ENCODE assay signal across 7 mouse cellular contexts in the genomic region with DNA sequence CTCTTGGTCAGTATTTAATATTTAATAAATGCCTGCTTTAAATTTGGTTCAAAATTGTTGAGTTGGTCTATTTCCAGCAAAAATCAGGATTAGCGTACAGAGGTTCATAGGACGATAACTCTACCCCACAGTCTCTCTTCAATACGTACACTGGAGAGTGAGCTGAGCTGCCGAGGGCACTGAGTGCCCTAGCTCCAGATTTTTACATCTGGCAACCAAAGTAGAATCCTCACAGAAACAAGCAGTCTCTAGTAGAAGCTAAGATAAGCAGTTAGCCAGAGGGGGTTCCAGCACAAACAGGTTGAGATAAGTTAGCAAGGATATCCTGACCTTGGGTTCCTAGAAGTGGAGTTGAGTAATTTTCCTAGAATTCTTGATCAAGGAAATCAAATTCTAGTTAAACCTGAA. TPM values are rescaled to one million over a fixed set of nuclear protein-coding genes. Genes with fewer than 3 reads are reported as not detected.
DNase-seq lines count a peak whose midpoint lies in the region; ATAC-seq and TF ChIP-seq lines count a peak whose summit lies in the region.

No protein-coding gene starts in this region.

- H3K4me2 ChIP-seq in lung, embryonic 16.5 days (ENCODE audit: low read depth, low read length), result peak overlapping the region; percentile 88
- H3K4me2 ChIP-seq in limb, embryonic 14.5 days (replicated peaks; ENCODE audit: low read depth, low read length, severe bottlenecking), result peak overlapping the region; percentile 53
- H3K4me2 ChIP-seq in stomach, embryonic 15.5 days, result peak overlapping the region; percentile 64

- peak overlapping the region; percentile 77 for H3K9ac ChIP-seq in lung, embryonic 16.5 days (ENCODE audit: low read length)
- peak overlapping the region; percentile 56 for H3K9ac ChIP-seq in limb, embryonic 14.5 days (ENCODE audit: low read depth, low read length, severe bottlenecking)
- H3K9ac ChIP-seq in stomach, embryonic 15.5 days, result peak overlapping the region; percentile 26; the same call in 1 of the 2 replicates

- no peaks in the 10 kb centered on the region for H3K27me3 ChIP-seq in lung, embryonic 16.5 days (ENCODE audit: control insufficient read depth, insufficient read depth, low read depth, low read length)
- H3K27me3 ChIP-seq in limb, embryonic 14.5 days (ENCODE audit: control insufficient read depth, insufficient read depth, low read length), result no peaks in the 10 kb centered on the region
- no peaks in the 10 kb centered on the region for H3K27me3 ChIP-seq in stomach, embryonic 15.5 days (replicated peaks)

- H3K9me3 ChIP-seq in lung, embryonic 16.5 days (ENCODE audit: control insufficient read depth, low read length), result 0 out of 2 replicates have a peak, but pooled peaks cover 5% of the 10 kb centered on the region
- H3K9me3 ChIP-seq in limb, embryonic 14.5 days (ENCODE audit: control insufficient read depth, low read length), result peaks cover 13% of the 10 kb centered on the region
- H3K9me3 ChIP-seq in stomach, embryonic 15.5 days, result no peaks in the 10 kb centered on the region

- H3K36me3 ChIP-seq in lung, embryonic 16.5 days (ENCODE audit: control insufficient read depth, insufficient read depth, low read length), result peaks cover 12% of the 10 kb centered on the region
- 0 out of 2 replicates have a peak, but pooled peaks cover 9% of the 10 kb centered on the region for H3K36me3 ChIP-seq in limb, embryonic 14.5 days (ENCODE audit: control insufficient read depth, insufficient read depth, low read length)
- peaks cover 13% of the 10 kb centered on the region for H3K36me3 ChIP-seq in stomach, embryonic 15.5 days

- no peak for DNase-seq in lung, postnatal 10 days
- DNase-seq in limb, embryonic 14.5 days (ENCODE audit: low spot score), result no peak
- no peak for DNase-seq in right cerebral cortex, postnatal 36 days (ENCODE audit: low spot score in 2 of 2)
- no peak for DNase-seq in layer of hippocampus, adult 9-11 months

- H3K4me1 ChIP-seq in lung, embryonic 16.5 days (replicated peaks; ENCODE audit: control insufficient read depth, insufficient read depth, low read length), result peaks cover 10% of the 10 kb centered on the region
- no peaks in the 10 kb centered on the region for H3K4me1 ChIP-seq in embryonic fibroblast, embryonic 13.5 days (ENCODE audit: control insufficient read depth, insufficient read depth, low read length)
- peaks cover 5% of the 10 kb centered on the region; the same call in 1 of the 2 replicates for H3K4me1 ChIP-seq in limb, embryonic 14.5 days (ENCODE audit: control insufficient read depth, insufficient read depth, low read length)
- peaks cover 8% of the 10 kb centered on the region; the same call in 1 of the 2 replicates for H3K4me1 ChIP-seq in stomach, embryonic 15.5 days

- peak overlapping the region; percentile 87 for H3K4me3 ChIP-seq in lung, embryonic 16.5 days (ENCODE audit: low read length)
- H3K4me3 ChIP-seq in embryonic fibroblast, embryonic 13.5 days (ENCODE audit: insufficient read depth, low read length), result peak overlapping the region; percentile 99
- peak overlapping the region; percentile 65 for H3K4me3 ChIP-seq in limb, embryonic 14.5 days (replicated peaks; ENCODE audit: low read length)
- peak overlapping the region; percentile 80 for H3K4me3 ChIP-seq in stomach, embryonic 15.5 days (replicated peaks)

- 5% methylated on average over 4 of the region's 4 CpGs for WGBS in lung, embryonic 16.5 days
- WGBS in limb, embryonic 14.5 days, result 10% methylated on average over 4 of the region's 4 CpGs
- WGBS in stomach, embryonic 15.5 days, result 5% methylated on average over 4 of the region's 4 CpGs

- no peak for TF ChIP-seq CTCF in embryonic fibroblast, embryonic 13.5 days (IDR thresholded peaks at IDR 0.05; ENCODE audit: borderline replicate concordance, insufficient read depth, low read length)

- peak; percentile 68 for ATAC-seq in lung, embryonic 16.5 days (ENCODE audit: low read depth)
- ATAC-seq in limb, embryonic 14.5 days (ENCODE audit: low FRiP score, low read depth), result peak; percentile 64
- peak; percentile 63 for ATAC-seq in stomach, embryonic 15.5 days (ENCODE audit: insufficient read depth, low FRiP score, low read depth)

- TF ChIP-seq POLR2A in embryonic fibroblast, embryonic 13.5 days (IDR thresholded peaks at IDR 0.05; ENCODE audit: low read depth, low read length), result no peak; the same call in 1 of the 2 replicates
- no peak for TF ChIP-seq POLR2A in limb, embryonic 14.5 days (IDR thresholded peaks at IDR 0.05; ENCODE audit: borderline replicate concordance, extremely low read depth, insufficient read depth, insufficient read length)

- peak overlapping the region; percentile 36 for H3K27ac ChIP-seq in lung, embryonic 16.5 days (ENCODE audit: low read length)
- H3K27ac ChIP-seq in embryonic fibroblast, embryonic 13.5 days (ENCODE audit: insufficient read depth, low read length), result peak overlapping the region; percentile 34; the same call in 1 of the 2 replicates
- H3K27ac ChIP-seq in limb, embryonic 14.5 days (replicated peaks; ENCODE audit: low read depth, low read length), result peak overlapping the region; percentile 34; the same call in 1 of the 2 replicates
- H3K27ac ChIP-seq in stomach, embryonic 15.5 days, result 0 out of 2 replicates have a peak overlapping the region, but pooled peaks have one; percentile 28

RNA-seq across cellular contexts. Expression of gene Zfp933, which starts 0.4 kb away (rescaled TPM):
- 5.5 and 6.5 TPM in 2 replicates for polyA plus RNA-seq in lung, embryonic 16.5 days (2015; fragmentation: Nextera tagmentation; extraction: Ambion mirVana)
- 8.6 and 9.9 TPM in 2 replicates for polyA plus RNA-seq in embryonic fibroblast, embryonic 13.5 days (2011; ENCODE audit: insufficient read length, low read depth, missing spikeins)
- 5.7 and 7.2 TPM in 2 replicates for polyA plus RNA-seq in limb, embryonic 14.5 days (2012; rRNA removed)
- polyA plus RNA-seq in limb, embryonic 14.5 days (2014; fragmentation: Nextera tagmentation; extraction: Ambion mirVana), result 5.0 and 5.2 TPM in 2 replicates
- polyA plus RNA-seq in stomach, embryonic 15.5 days (2015; fragmentation: Nextera tagmentation; extraction: Ambion mirVana), result 4.4 and 5.7 TPM in 2 replicates

RNA-seq across cellular contexts. Expression of gene Miip, which starts 20.0 kb away (rescaled TPM):
- 47.0 and 48.2 TPM in 2 replicates for polyA plus RNA-seq in lung, embryonic 16.5 days (2015; fragmentation: Nextera tagmentation; extraction: Ambion mirVana)
- polyA plus RNA-seq in embryonic fibroblast, embryonic 13.5 days (2011; ENCODE audit: insufficient read length, low read depth, missing spikeins), result 19.7 and 26.8 TPM in 2 replicates
- polyA plus RNA-seq in limb, embryonic 14.5 days (2012; rRNA removed), result 94.4 and 98.1 TPM in 2 replicates
- polyA plus RNA-seq in limb, embryonic 14.5 days (2014; fragmentation: Nextera tagmentation; extraction: Ambion mirVana), result 22.4 and 29.1 TPM in 2 replicates
- 34.6 and 37.6 TPM in 2 replicates for polyA plus RNA-seq in stomach, embryonic 15.5 days (2015; fragmentation: Nextera tagmentation; extraction: Ambion mirVana)

RNA-seq across cellular contexts. Expression of gene Fv1, which starts 20.2 kb away (rescaled TPM):
- polyA plus RNA-seq in lung, embryonic 16.5 days (2015; fragmentation: Nextera tagmentation; extraction: Ambion mirVana), result 7.3 and 9.5 TPM in 2 replicates
- polyA plus RNA-seq in embryonic fibroblast, embryonic 13.5 days (2011; ENCODE audit: insufficient read length, low read depth, missing spikeins), result 4.7 and 6.4 TPM in 2 replicates
- 5.8 and 8.4 TPM in 2 replicates for polyA plus RNA-seq in limb, embryonic 14.5 days (2012; rRNA removed)
- polyA plus RNA-seq in limb, embryonic 14.5 days (2014; fragmentation: Nextera tagmentation; extraction: Ambion mirVana), result 6.5 and 10.8 TPM in 2 replicates
- polyA plus RNA-seq in stomach, embryonic 15.5 days (2015; fragmentation: Nextera tagmentation; extraction: Ambion mirVana), result 8.8 and 9.8 TPM in 2 replicates

RNA-seq across cellular contexts. Expression of gene Zfp984, which starts 39.0 kb away (rescaled TPM):
- 5.7 and 6.2 TPM in 2 replicates for polyA plus RNA-seq in lung, embryonic 16.5 days (2015; fragmentation: Nextera tagmentation; extraction: Ambion mirVana)
- 12.5 and 22.3 TPM in 2 replicates for polyA plus RNA-seq in embryonic fibroblast, embryonic 13.5 days (2011; ENCODE audit: insufficient read length, low read depth, missing spikeins)
- 2.8 and 5.1 TPM in 2 replicates for polyA plus RNA-seq in limb, embryonic 14.5 days (2012; rRNA removed)
- 8.9 and 9.2 TPM in 2 replicates for polyA plus RNA-seq in limb, embryonic 14.5 days (2014; fragmentation: Nextera tagmentation; extraction: Ambion mirVana)
- 8.6 and 9.3 TPM in 2 replicates for polyA plus RNA-seq in stomach, embryonic 15.5 days (2015; fragmentation: Nextera tagmentation; extraction: Ambion mirVana)

RNA-seq across cellular contexts. Expression of gene Mfn2, which starts 55.9 kb away (rescaled TPM):
- polyA plus RNA-seq in lung, embryonic 16.5 days (2015; fragmentation: Nextera tagmentation; extraction: Ambion mirVana), result 34.6 and 36.6 TPM in 2 replicates
- 55.3 and 60.2 TPM in 2 replicates for polyA plus RNA-seq in embryonic fibroblast, embryonic 13.5 days (2011; ENCODE audit: insufficient read length, low read depth, missing spikeins)
- 29.6 and 33.4 TPM in 2 replicates for polyA plus RNA-seq in limb, embryonic 14.5 days (2012; rRNA removed)
- 29.8 and 30.2 TPM in 2 replicates for polyA plus RNA-seq in limb, embryonic 14.5 days (2014; fragmentation: Nextera tagmentation; extraction: Ambion mirVana)
- polyA plus RNA-seq in stomach, embryonic 15.5 days (2015; fragmentation: Nextera tagmentation; extraction: Ambion mirVana), result 32.1 and 37.8 TPM in 2 replicates

Comparison
In these comparisons a context has a peak if more than half of its experiments do, and no peak if none do; other contexts are left out.
1. H3K9ac ChIP-seq: peak in every context shown above with its lines; median percentile 77 in lung, embryonic 16.5 days; 56 in limb, embryonic 14.5 days; 26 in stomach, embryonic 15.5 days.